Mouse (Mus musculus): ENCODE results near the gene Gm7137. TPM values are rescaled to one million over a fixed set of nuclear protein-coding genes. Genes with fewer than 3 reads are reported as not detected.
"Not testable (repeated sequence)": the region's sequence is repeated elsewhere in the genome, so short reads cannot be mapped to it uniquely, and the experiment has no call there.

Gene Gm7137
- not detected in 2 replicates for total RNA-seq (2015)
- total RNA-seq (2017) = not detected in 2 replicates

DNA sequence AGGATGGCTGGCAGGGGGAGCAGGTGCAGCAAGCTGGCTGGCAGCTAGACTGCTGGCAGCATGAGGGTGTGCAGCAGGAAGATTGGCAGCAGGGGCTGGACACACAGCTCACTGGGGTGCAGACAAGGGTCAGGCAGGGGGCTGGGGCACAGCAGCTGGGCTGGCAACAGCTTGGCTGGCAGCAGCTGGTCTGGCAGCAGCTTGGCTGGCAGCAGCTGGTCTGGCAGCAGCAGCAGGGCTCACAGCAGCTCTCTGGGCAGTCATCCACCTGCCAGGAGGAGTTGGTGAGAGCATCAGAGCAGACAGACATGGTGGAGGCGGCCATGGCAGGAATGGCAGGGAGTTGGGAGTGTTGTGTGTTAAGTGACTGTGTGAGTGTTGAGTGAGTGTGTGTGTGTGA, at the start of gene Gm7137:
Gm7137 (minus strand) TSS at position 325 of the 400 bp plus-strand sequence.
- ATAC-seq (replicated peaks; ENCODE audit: poor library complexity) = not testable (repeated sequence)

DNA sequence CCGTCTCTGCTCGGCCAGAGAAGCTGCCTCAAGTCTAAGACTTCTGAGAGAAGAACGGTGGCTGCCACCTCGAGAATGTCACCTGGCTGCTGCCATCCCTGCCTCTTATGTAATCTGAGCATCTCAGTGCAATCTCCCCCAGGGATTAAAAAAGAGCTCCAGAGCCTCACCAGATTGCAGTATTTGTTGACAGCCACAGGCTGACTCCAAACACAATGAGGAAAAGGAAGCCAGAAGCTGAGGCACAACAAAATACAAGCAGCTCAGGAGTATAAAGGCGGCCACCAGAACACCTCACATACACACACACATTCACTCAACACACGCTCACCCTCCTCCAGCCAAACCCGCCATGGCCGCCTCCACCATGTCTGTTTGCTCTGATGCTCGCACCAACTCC, 47.6 kb upstream of the Gm7137 start, which contains the start of gene Krtap10-10:
Krtap10-10 (plus strand) TSS at position 301 of the 400 bp plus-strand sequence.
- ATAC-seq (replicated peaks; ENCODE audit: poor library complexity) = no peak

DNA sequence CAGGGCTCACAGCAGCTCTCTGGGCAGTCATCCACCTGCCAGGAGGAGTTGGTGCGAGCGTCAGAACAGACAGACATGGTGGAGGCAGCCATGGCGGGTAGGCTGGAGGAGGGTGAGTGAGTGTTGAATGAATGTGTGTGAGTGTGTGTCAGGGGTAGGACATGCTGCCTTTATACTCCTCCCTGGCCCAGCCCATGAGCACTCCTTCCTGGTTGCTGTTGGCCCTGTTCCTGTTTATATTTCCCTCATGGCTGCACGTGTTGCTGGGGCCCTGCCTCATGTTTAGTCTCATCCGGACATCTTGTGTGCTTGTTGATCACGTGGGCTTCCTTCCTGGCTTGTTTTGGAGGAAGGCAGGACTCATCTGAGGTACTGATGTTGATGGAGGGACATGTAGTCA, 39.0 kb upstream of the Gm7137 start, which contains the start of gene Krtap10-4:
Krtap10-4 (minus strand) TSS at position 145 of the 400 bp plus-strand sequence.
- no peak for ATAC-seq (replicated peaks; ENCODE audit: poor library complexity)

DNA sequence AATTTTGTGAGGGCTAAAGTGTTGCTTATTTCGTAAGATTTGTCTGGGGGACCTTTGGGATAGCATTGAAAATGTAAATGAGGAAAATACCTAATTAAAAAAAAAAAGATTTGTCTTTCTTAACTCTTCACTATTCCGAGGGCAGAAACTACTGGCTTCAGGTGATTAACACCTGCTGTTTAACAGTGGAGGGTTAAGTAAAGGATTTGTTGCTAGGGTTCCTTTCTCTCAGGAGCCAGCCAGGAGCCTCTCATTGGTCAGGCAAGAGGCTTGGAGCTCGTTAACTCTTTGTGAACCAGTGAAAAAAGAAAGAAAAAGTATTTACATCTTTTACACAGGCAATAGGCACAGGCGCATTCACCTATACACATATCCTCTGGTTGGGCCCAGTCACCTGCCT, 31.2 kb upstream of the Gm7137 start:
- no peak for ATAC-seq (replicated peaks; ENCODE audit: poor library complexity)

DNA sequence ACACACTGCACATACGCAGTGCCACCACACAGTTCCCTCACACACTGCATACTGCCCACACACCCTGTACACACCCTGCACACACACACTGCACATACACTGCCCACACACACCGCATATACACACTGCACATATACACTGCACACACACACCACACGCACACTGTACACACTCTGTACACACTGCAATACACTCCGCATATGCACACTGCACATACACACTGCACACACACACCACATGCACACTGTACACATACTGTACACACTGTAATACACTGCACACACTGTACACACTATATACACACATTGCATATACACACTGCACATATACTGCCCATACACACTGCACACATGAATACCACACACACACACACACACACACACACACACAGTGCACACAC, 30.5 kb upstream of the Gm7137 start:
- no peak for ATAC-seq (replicated peaks; ENCODE audit: poor library complexity)

DNA sequence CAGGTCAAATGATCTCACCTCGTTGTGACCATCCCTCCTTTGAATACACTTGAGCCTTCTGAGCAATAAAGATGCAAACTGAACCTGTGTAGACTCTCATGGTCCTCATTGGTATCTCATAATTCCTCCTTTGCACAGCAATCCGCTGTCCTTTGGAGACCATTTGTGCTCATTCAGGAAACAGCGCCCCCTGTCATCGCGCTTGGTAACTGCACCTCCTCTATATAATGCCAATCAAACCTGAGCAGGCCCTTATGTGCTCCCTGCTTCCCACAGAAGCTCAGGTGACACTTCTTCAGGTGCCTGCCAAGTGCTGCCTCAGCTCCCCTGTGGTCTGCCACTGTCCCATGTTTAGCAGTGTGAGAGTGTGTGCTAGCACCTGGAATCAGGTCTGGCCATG, 27.5 kb upstream of the Gm7137 start:
- 0 out of 2 replicates have a peak, but pooled peaks have one; percentile 37 for ATAC-seq (replicated peaks; ENCODE audit: poor library complexity)

DNA sequence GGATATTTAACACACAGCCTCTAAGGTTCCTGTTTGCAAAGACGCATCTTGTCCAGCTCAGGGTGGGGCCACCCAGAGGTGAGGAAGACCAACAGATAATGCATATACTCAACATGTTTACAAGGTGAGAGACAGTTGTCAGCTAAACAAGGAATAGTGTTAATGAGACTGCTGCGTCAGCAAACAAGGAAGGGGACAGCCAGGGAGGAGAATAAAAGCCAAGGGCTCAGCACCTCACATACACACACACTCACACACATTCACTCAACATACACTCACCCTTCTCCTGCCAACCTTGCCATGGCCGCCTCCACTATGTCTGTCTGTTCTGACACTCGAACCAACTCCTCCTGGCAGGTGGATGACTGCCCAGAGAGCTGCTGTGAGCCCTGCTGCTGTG, 26.4 kb upstream of the Gm7137 start, which contains the start of gene Gm2696:
Gm2696 (plus strand) TSS at position 301 of the 400 bp plus-strand sequence.
- ATAC-seq (replicated peaks; ENCODE audit: poor library complexity) = no peak

DNA sequence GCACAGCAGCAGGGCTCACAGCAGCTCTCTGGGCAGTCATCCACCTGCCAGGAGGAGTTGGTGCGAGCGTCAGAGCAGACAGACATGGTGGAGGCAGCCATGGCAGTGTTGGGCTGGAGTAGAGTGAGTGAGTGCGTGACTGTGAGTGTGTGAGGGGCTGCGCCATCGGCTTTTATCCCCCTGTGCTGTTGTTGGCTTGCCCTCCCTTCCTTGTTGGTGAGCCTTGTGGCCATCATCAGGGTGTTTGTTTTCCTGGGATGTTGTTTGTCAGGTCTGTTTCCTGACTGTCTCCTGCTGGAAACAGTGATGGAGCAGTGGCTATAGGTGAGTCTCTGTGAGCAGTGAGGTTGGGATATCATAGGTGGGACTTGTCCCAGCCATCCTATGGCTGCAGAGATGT, 23.7 kb upstream of the Gm7137 start, which contains the start of gene Gm9507:
Gm9507 (minus strand) TSS at position 101 of the 400 bp plus-strand sequence.
- ATAC-seq (replicated peaks; ENCODE audit: poor library complexity) = no peak

DNA sequence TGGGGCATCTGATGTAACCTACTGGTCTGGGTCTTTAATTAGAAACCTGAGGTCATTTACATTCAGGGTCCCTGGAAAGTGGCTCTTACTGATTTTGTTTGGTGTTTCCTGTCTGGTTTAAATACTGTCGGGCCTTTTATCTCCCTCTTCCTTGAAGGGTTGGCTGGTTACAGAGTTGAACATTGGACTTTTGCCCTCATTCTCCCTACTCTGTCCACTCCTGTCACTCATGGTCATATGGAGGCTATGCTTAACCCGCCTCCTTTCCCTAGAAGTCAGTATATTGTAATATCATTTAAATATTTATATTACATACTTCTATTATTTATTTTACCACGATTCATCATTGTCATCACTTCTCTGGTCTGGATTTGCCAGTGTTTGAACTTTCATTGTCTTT, 16.1 kb upstream of the Gm7137 start:
- ATAC-seq (replicated peaks; ENCODE audit: poor library complexity) = no peak

DNA sequence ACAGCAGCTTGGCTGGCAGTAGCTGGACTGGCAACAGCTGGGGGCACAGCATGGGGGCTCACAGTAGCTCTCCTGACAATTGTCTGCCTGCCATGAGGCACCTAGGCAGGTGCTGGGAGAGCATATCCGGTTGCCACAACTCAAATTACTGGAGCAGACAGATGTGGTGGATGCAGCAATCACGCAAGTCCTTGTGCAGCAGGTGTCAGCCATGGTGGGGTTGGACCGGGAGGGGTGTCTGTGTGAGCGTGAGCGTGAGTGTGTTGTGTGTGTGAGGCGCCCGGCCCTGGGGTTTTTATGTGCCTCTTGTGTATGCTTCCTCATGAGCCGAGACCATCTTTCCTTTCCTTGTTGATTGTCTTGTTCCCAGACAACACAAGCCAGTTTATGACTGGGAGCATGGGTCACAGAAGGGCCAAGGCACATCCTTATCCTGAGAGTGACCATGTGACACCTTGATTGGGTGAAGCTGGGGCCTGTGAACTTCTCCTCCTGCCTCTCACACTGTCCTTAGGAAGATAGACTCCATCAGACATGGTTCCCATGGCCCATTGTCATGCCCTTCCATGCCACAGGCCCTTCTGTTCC, 11.0 kb upstream of the Gm7137 start, which contains the start of gene Gm19668:
Gm19668 (minus strand) TSS at position 213 of the 588 bp plus-strand sequence.
- ATAC-seq (replicated peaks; ENCODE audit: poor library complexity) = no peak

DNA sequence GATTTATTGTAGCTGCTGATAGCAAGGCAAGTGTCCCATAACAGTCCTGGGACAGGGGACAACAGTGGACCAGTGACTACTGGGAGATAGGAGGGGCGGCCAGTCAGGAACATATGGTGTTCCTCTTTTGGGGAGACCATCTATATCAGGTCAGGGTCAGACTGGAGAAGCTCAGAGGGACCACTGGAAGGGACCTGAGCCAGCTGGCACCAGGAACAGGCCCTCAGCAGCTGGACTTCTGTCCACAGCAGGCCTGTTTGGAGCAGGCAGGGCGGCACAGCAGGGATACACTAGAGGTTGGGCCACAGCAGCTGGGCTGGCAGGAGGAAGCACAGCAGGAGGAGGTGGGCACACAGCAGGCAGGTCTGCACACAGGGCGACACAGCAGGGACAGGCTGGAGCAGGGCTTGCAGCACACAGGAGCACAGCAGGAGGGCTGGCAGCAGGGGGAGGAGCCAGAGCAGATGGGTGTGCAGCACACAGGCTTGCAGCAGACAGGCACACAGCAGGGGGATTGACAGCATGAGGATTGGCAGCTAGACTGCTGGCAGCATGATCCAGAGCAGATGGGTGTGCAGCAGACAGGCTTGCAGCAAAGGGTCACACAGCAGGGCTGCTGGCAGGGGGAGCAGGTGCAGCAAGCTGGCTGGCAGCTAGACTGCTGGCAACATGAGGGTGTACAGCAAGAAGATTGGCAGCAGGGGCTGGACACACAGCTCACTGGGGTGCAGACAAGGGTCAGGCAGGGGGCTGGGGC, 10.3 kb upstream of the Gm7137 start:
- ATAC-seq (replicated peaks; ENCODE audit: poor library complexity) = not testable (repeated sequence)

DNA sequence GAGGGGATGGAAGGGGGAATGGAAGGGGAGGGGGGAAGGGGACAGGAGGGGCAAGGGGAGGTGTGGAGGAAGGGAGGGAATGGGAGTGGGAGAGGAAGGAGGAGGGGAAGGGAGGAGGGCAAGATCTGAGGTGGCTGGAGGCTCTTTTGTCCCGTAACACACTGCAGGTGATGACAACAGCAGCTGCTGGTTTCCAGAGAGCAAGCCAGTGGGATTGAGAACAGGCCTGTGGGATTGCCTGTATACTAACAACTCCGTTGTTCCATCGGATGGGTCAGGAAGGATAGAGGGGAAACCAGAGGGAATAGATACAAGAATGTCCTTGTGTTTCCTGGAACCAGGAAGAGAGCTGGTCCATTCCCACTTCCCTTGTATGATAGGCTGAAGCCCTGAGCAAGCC, 9.7 kb upstream of the Gm7137 start:
- ATAC-seq (replicated peaks; ENCODE audit: poor library complexity) = no peak

DNA sequence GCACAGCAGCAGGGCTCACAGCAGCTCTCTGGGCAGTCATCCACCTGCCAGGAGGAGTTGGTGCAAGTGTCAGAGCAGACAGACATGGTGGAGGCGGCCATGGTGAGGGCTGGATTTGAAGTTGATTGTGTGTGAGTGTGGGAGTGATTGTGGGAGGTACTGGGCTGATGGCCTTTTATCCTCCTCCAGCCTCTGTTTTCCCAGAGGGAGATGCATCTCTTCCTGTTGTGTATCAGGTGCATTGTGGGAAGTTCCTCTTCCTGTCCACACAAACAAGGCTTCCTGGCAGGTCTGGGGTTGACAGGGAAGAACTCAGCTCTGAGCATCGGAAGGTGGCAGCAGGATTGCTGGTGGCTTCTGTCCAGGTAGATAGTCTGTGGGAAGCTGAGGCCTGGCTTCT, 7.0 kb upstream of the Gm7137 start, which contains the start of gene Gm9639:
Gm9639 (minus strand) TSS at position 101 of the 400 bp plus-strand sequence.
- ATAC-seq (replicated peaks; ENCODE audit: poor library complexity) = no peak

DNA sequence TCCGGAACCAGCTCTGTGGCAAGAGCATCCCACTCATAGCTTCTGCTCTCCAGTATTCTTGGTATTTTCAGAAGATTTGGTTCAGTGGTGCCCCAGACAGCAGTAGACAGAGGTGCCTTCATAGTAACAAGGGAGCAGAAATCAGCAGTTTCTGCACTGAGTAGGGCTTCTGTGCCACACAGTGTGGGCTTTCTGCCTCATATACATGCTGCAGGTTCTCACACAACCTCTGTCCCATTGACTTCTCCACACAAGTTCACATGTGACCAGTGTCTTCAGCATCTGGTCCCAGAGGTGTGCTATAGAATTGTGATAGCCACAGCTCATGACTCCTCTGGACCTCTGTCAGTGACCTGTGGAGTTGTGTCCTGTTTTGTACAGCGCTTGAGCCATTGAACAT, 621 bp upstream of the Gm7137 start:
- ATAC-seq (replicated peaks; ENCODE audit: poor library complexity) = no peak

DNA sequence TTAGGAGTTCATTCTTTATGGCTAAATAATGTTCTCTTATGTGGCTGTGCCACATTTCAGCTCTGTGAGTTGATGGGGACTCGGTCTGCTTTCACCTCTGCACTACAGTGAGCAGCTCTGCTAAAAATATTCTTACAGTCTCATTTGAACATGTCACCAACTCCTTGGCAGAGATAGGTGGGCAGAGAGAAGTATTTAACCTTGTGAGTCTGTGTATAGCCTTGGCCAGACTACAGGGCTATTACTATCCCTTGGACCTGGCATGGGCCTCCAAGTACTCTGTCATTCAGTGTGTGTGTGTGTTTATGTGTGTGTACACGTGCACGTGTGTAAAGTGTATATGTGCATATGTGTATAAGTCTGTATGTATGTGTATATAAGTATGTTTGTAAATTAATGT, 4.6 kb downstream of the Gm7137 start:
- ATAC-seq (replicated peaks; ENCODE audit: poor library complexity) = not testable (repeated sequence)

DNA sequence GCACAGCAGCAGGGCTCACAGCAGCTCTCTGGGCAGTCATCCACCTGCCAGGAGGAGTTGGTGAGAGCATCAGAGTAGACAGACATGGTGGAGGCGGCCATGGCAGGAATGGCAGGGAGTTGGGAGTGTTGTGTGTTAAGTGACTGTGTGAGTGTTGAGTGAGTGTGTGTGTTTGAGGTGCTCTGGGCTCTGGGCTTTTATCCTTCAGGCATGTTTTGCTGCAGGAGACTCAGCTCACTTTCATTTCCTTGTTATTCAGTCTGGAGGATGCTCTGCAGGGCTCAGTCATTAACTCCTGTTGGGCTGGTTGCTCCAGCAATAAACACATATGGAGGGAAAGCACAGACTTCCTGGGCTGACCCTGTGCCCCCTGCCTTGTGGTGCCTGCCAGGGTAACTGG, 5.6 kb downstream of the Gm7137 start, which contains the start of gene Gm3250:
Gm3250 (minus strand) TSS at position 101 of the 400 bp plus-strand sequence.
- not testable (repeated sequence) for ATAC-seq (replicated peaks; ENCODE audit: poor library complexity)

DNA sequence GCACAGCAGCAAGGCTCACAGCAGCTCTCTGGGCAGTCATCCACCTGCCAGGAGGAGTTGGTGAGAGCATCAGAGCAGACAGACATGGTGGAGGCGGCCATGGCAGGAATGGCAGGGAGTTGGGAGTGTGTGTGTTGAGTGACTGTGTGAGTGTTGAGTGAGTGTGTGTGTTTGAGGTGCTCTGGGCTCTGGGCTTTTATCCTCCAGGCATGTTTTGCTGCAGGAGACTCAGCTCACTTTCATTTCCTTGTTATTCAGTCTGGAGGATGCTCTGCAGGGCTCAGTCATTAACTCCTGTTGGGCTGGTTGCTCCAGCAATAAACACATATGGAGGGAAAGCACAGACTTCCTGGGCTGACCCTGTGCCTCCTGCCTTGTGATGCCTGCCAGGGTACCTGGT, 11.2 kb downstream of the Gm7137 start, which contains the start of gene Gm7138:
Gm7138 (minus strand) TSS at position 101 of the 400 bp plus-strand sequence.
- ATAC-seq (replicated peaks; ENCODE audit: poor library complexity) = not testable (repeated sequence)

DNA sequence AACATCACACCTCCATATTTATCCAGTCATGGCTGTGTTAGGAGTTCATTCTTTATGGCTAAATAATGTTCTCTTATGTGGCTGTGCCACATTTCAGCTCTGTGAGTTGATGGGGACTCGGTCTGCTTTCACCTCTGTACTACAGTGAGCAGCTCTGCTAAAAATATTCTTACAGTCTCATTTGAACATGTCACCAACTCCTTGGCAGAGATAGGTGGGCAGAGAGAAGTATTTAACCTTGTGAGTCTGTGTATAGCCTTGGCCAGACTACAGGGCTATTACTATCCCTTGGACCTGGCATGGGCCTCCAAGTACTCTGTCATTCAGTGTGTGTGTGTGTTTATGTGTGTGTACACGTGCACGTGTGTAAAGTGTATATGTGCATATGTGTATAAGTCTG, 15.9 kb downstream of the Gm7137 start:
- not testable (repeated sequence) for ATAC-seq (replicated peaks; ENCODE audit: poor library complexity)

DNA sequence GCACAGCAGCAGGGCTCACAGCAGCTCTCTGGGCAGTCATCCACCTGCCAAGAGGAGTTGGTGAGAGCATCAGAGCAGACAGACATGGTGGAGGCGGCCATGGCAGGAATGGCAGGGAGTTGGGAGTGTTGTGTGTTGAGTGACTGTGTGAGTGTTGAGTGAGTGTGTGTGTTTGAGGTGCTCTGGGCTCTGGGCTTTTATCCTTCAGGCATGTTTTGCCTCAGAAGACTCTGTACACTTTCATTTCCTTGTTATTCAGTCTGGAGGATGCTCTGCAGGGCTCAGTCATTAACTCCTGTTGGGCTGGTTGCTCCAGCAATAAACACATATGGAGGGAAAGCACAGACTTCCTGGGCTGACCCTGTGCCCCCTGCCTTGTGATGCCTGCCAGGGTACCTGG, 16.8 kb downstream of the Gm7137 start, which contains the start of gene Gm3238:
Gm3238 (minus strand) TSS at position 101 of the 400 bp plus-strand sequence.
- ATAC-seq (replicated peaks; ENCODE audit: poor library complexity) = not testable (repeated sequence)

DNA sequence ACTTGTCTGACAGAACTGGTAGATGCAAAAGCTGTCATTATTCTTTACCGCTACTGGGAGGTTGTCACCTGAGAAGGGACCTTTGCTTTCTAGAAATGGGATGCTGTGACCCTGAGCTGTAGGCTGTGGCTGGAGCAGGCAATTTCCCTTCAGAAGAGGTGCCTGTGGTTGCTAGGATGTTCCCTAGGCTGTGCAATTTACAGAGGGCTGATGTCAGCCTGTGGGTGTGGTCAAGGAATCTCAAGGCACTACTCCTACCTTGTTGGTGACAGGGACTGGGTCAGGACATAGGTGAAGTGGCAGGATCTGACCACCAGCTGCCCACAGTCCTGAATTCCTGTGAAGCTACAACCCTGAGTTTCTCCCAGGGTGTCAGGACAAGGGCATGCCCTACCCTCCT, 18.3 kb downstream of the Gm7137 start:
- ATAC-seq (replicated peaks; ENCODE audit: poor library complexity) = no peak

DNA sequence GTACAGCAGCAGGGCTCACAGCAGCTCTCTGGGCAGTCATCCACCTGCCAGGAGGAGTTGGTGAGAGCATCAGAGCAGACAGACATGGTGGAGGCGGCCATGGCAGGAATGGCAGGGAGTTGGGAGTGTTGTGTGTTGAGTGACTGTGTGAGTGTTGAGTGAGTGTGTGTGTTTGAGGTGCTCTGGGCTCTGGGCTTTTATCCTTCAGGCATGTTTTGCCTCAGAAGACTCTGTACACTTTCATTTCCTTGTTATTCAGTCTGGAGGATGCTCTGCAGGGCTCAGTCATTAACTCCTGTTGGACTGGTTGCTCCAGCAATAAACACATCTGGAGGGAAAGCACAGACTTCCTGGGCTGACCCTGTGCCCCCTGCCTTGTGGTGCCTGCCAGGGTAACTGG, 28.4 kb downstream of the Gm7137 start, which contains the start of gene Gm3233:
Gm3233 (minus strand) TSS at position 101 of the 400 bp plus-strand sequence.
- ATAC-seq (replicated peaks; ENCODE audit: poor library complexity) = not testable (repeated sequence)

All from megakaryocyte progenitor cell, adult 5-6 weeks (primary cell).